Mouse (Mus musculus) thymus, adult 2 months (tissue): Measurements from ENCODE around the gene Zfp57. TPM values are rescaled to one million over a fixed set of nuclear protein-coding genes. Genes with fewer than 3 reads are reported as not detected.

Source experiments
- DNase-seq: peaks from one replicate; pipeline ENCODE4 v3.0.0; 2021
- H3K27ac ChIP-seq: fragments of 200-500 bp; 2 replicates; pipeline ENCODE4 v1.5.1; 2012; ENCODE audit warnings: low read length, control low read depth; ENCODE audit not compliant: control insufficient read depth, insufficient read depth
- H3K27me3 ChIP-seq: fragments of 200-500 bp; 2 replicates; pipeline ENCODE4 v1.6.1; 2012; ENCODE audit warnings: mild to moderate bottlenecking, low read length, moderate library complexity, mixed read lengths; ENCODE audit not compliant: control insufficient read depth, insufficient read depth
- H3K36me3 ChIP-seq: fragments of 200-500 bp; 2 replicates; pipeline ENCODE4 v1.6.1; 2012; ENCODE audit warnings: mild to moderate bottlenecking, low read length, moderate library complexity; ENCODE audit not compliant: control insufficient read depth, insufficient read depth
- H3K4me1 ChIP-seq: fragments of 200-500 bp; replicated peaks from 2 replicates; pipeline ENCODE4 v1.6.1; 2012; ENCODE audit warnings: low read length; ENCODE audit not compliant: control insufficient read depth, insufficient read depth
- H3K4me3 ChIP-seq: fragments of 200-500 bp; 2 replicates; pipeline ENCODE4 v1.5.1; 2012; ENCODE audit warnings: mild to moderate bottlenecking, low read length, control low read depth, moderate library complexity; ENCODE audit not compliant: control insufficient read depth, insufficient read depth
- CTCF ChIP-seq: fragments of 200-500 bp; IDR thresholded peaks from 2 replicates; pipeline ENCODE4 v1.5.1; 2012; ENCODE audit warnings: mild to moderate bottlenecking, control low read depth, low read length, moderate library complexity, borderline replicate concordance; ENCODE audit not compliant: control insufficient read depth, poor library complexity, insufficient read depth; ENCODE audit errors: extremely low read depth
- POLR2A ChIP-seq: fragments of 200-500 bp; IDR thresholded peaks from 2 replicates; pipeline ENCODE4 v1.6.1; 2012; ENCODE audit warnings: mild to moderate bottlenecking, low read length, control low read depth, moderate library complexity; ENCODE audit not compliant: control insufficient read depth, poor library complexity, insufficient read depth; ENCODE audit errors: extremely low read depth
- WGBS: fragments of 180-500 bp; shearing (Covaris S2); methylation state at CpG from one replicate; pipeline ENCODE4 v1.1.7; 2018; 5-methylcytosine and 5-hydroxymethylcytosine counted together
- polyA plus RNA-seq: library from polyadenylated mRNA; depleted of rRNA; stranded (reverse); fragments of >200 nt; gene quantifications from 2 replicates; pipeline ENCODE4 v1.2.3, GENCODE M21; 2012

Zfp57 gene
- polyA plus RNA-seq, 1 experiment = 1.1 TPM

DNA sequence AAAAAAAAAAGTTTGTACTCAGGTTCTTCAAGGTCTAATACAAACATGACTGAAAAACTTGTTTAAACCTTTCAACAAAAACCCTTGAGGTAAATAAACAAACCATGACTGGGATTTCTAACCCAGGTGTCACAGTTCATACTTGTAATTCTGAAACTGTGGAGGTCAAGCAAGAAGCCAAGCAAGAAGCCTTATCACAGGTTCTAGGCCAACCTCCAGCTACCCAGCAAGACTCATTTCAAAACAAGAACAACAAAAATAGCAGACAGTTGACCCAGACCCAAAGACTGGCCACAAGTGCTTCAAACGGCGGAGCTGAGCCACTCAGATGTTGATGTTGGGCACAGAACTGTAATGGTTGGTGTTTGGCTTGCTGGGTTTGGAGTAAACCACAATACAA lies 6.4 kb upstream of the Zfp57 start:
- 81% methylated on average over 2 of the region's 2 CpGs for WGBS
- Histone ChIP-seq H3K27ac (no peak overlapping the region), H3K4me1 (no peaks in the 10 kb centered on the region), H3K36me3 (no peaks in the 10 kb centered on the region), H3K27me3 (no peaks in the 10 kb centered on the region), H3K4me3 (no peak overlapping the region)
- TF ChIP-seq POLR2A = no peak
- no peak for TF ChIP-seq CTCF
- no peak for DNase-seq

DNA sequence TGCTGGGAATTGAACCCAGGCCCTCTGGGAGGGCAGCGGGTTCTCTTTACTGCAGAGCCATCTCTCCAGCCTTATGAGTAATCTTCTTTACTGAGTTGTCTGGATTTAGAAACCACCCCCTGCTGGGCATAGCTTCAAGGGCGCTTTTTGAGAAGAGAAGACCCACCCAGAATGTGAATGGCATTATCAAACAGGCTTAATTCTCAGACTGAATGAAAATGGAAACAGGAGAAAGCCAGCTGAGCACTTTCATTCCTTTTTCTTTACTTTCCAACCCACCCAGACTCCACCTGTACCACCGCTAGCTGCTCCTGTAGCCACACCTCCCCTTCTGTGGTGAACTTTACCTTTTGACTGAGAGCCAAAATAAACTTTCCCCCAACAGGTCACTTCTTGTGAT lies 5.5 kb upstream of the Zfp57 start:
- Histone ChIP-seq H3K27me3 (no peaks in the 10 kb centered on the region), H3K27ac (no peak overlapping the region), H3K4me1 (no peaks in the 10 kb centered on the region), H3K36me3 (no peaks in the 10 kb centered on the region), H3K4me3 (no peak overlapping the region)
- no peak for DNase-seq
- no peak for TF ChIP-seq POLR2A
- 86% methylated on average over 3 of the region's 3 CpGs for WGBS

DNA sequence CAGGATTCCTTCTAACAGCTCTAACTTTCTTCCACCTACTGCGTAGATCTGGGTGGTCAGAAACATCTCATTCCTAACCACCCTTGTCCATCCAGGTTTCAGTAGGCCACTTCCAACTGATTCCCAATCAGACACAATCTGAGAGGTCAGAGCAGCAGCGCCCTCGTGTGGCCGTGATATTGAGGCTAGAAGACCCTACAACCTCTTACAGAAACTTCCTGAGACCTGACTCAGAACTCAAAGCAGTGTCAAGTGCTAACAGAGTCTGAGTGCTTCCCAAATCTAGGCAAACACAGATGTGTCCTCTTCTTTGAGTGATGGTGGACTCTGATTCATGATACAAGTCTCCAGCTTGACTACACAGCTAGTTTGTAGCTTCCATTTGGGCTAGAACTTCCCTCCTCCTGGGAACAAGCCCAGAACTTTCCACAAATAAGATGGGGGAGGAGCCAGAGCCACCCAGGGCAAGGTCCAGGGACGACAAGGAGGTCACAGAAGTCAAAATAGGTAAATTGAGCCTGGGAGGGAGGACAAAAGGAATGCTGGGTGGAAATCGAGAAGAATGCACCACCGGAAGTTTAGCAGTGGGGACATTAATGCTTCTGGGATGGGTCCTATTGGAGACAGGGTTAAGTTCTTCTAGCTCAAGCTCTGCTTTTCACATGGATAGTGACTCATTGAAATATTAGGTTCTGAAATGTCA lies 3.8 kb upstream of the Zfp57 start:
- no peaks in the 10 kb centered on the region for H3K36me3 ChIP-seq
- H3K27ac ChIP-seq = no peak overlapping the region
- TF ChIP-seq POLR2A (no peak), CTCF (no peak)
- 36% methylated on average over 7 of the region's 7 CpGs for WGBS
- H3K27me3 ChIP-seq = no peaks in the 10 kb centered on the region
- H3K4me3 ChIP-seq = no peak overlapping the region
- H3K4me1 ChIP-seq = no peaks in the 10 kb centered on the region
- peak; percentile 72 for DNase-seq

DNA sequence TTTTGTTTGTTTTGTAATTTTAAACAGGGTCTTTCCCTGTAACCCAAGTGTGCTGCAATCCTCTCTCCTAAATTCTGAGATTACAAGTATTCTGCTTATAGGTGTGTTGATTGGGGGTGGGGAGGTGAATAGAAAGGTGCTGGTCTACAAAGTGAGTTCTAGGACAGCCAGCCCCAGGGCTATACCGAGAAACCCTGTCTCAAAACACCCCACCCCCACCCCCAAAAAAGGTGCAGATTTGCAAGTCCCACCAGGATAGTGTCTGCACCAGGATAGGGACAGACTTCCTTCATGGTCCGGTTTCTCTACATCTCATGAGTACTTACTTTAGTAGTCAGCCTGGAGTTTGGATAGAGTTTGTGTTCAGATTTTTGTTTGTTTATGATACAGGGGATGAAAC lies 2.5 kb upstream of the Zfp57 start:
- 98% methylated on average over 2 of the region's 2 CpGs for WGBS
- no peak overlapping the region for H3K4me3 ChIP-seq
- H3K4me1 ChIP-seq = peaks cover 5% of the 10 kb centered on the region
- TF ChIP-seq POLR2A (no peak), CTCF (no peak)
- H3K27ac ChIP-seq = no peak overlapping the region
- DNase-seq = no peak
- no peaks in the 10 kb centered on the region for H3K36me3 ChIP-seq
- H3K27me3 ChIP-seq = peaks cover 7% of the 10 kb centered on the region; the same call in 1 of the 2 replicates

DNA sequence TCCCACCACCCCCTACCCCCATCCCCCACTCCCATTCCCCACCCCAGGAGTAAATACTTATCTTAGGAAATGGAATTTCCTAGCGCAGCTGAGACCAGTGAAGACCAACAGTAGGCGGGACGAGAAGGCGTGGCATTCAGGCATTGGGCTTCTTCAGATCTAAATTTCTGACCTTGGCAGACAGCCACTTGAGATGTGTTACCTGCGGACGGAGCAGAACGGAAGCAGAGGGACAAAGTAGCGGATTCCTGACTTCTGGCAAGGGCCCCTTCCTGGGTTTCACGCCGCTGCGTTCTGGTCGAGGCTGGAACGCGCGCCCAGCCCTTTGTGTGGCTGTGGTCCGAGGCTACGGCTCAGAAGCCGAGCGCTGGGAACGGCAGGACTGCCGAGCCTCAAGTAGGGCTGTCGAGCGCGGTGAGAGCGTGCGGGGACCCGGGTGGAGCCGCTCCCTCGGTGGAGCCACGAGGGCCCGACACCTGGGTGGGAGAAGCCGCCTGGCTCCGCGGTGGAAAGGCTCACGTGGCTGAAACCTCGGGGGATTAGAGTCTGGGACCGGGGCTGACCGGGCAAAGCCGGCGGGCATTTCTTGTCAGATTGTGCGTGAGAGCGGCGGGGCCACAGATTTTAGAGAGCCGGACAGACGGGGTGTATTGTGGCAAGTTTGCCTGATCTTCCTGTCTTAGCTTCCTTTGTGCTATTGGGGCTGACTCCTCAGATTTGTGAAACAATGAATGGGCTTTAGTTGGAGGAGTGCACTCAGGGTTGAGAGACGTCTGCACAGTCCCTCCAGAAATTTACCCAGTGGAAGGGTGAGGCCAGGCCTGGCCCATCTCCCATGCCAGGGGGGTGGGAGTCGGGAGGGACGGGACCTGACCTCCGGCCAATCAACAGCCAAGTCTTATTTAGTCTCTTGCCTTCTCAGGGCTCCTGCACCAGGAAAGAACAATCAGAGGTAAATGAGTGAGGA lies 1.7 kb downstream of the Zfp57 start:
- no peak overlapping the region for H3K27ac ChIP-seq
- peaks cover 7% of the 10 kb centered on the region; the same call in 1 of the 2 replicates for H3K27me3 ChIP-seq
- no peaks in the 10 kb centered on the region for H3K36me3 ChIP-seq
- TF ChIP-seq POLR2A = no peak
- no peak for TF ChIP-seq CTCF
- 5% methylated on average over 49 of the region's 49 CpGs for WGBS
- H3K4me3 ChIP-seq = peak overlapping the region; percentile 29
- H3K4me1 ChIP-seq = peaks cover 5% of the 10 kb centered on the region
- DNase-seq = no peak

DNA sequence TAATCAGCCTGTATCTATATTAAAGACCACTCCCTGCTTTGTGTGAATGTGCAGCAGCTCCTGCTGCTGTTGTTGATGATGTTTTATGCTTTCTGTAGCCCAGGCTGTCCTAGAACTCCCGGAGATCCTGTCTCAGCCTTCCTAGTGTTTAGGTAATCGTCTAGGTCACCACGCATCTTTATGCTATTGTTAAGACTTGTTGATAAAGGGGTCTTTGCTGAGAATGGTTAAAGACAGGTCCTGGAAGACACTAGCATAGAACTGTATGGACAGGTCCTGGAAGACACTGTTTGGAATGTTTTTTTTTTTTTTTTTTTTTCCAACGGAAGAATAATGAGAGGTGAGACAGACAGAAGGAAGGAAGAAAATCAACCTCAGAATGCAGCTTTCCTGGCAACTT lies 2.4 kb downstream of the Zfp57 start:
- 78% methylated on average over 4 of the region's 4 CpGs for WGBS
- Histone ChIP-seq H3K4me3 (no peak overlapping the region), H3K4me1 (peaks cover 5% of the 10 kb centered on the region), H3K36me3 (no peaks in the 10 kb centered on the region), H3K27ac (no peak overlapping the region), H3K27me3 (peaks cover 7% of the 10 kb centered on the region; the same call in 1 of the 2 replicates)
- no peak for TF ChIP-seq CTCF
- no peak for TF ChIP-seq POLR2A
- DNase-seq = no peak

DNA sequence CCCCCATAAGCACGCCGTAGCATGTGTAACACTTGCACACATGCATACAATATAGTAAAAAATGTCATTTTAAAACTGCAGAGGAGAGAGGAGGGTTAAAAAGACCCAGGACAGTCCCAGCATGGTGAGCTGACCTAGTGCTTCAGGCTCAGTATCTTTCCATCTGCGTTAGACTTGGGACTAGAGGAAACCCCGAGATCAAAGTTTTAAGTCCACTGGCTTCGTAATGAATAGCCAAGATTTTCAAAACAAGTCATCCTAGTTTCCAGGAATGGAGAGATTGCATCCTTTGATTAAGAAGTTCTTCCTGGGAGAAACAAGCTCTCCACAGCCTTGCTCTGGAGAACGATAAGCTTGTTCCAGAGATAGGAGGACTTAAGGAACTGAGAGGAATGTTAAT lies 7.2 kb downstream of the Zfp57 start:
- peaks cover 5% of the 10 kb centered on the region for H3K4me1 ChIP-seq
- WGBS = 96% methylated on average over 6 of the region's 6 CpGs
- DNase-seq = no peak
- TF ChIP-seq POLR2A = no peak
- TF ChIP-seq CTCF = no peak
- no peaks in the 10 kb centered on the region for H3K27me3 ChIP-seq
- no peak overlapping the region for H3K27ac ChIP-seq
- no peak overlapping the region for H3K4me3 ChIP-seq
- no peaks in the 10 kb centered on the region for H3K36me3 ChIP-seq
